Mouse (Mus musculus) megakaryocyte, embryonic 14.5 days (primary cell): ENCODE measurements around the gene Mus81.

ENCODE experiments used
- FLI1 ChIP-seq: IDR thresholded peaks from 2 replicates; pipeline ENCODE4 v1.6.1; 2012; ENCODE audit warnings: low read length, inconsistent platforms, mixed read lengths
- GATA1 ChIP-seq: IDR thresholded peaks from 3 replicates; pipeline ENCODE4 v1.6.1; 2012; ENCODE audit warnings: mixed read lengths, low read length, inconsistent platforms, borderline replicate concordance

DNA sequence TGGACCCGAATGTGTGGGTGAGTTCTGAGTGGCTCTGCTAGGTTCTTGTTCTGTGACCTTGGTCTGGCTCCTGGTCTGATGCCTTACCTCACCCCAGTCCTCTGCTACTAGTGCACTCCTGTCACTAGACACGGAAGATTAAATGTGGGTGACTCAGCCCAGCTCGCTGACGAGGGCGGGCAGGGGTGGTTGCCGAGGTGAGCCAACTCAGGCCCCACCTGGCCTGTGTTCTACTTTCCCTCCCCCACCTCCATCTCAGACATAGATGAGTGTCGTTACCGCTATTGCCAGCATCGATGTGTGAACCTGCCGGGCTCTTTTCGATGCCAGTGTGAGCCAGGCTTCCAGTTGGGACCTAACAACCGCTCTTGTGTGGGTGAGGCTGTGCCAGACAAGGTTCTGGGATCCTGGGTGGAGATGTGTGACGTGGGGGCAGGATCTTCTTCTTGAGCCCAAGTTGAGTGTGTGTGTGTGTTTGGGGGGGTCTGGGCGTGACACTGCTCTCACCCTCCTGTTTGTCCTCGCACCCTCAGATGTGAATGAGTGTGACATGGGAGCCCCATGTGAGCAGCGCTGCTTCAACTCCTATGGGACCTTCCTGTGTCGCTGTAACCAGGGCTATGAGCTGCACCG is 10.4 kb downstream of the Mus81 start:
- TF ChIP-seq GATA1: no peak
- TF ChIP-seq FLI1: no peak
